Mouse (Mus musculus): ENCODE results near the gene Mllt6. TPM values are rescaled to one million over a fixed set of nuclear protein-coding genes. Genes with fewer than 3 reads are reported as not detected.

Gene Mllt6
- polyA plus RNA-seq, 2 experiments = 0.22 to 1.0 TPM

DNA sequence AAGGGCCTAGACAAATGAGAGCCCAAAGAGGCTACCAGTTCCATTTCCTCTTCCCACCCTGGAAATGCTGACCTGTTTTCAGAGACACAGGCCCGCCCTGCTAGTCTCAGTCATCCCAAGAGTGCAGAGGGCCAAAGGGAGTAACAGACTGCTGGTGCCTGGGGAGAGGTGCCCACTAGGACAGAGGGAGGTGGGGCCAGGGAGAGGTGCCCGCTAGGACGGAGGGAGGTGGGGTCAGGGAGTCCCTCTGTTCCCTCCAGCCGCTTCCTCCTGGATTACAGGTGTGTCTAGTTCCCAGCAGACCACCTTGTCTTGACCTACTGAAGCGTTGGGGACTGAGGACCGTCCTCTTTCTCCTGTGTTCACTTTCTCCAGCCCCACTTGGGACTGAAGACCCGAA, 21.6 kb downstream of the Mllt6 start:
- Histone ChIP-seq H3K4me3 (ENCODE audit: insufficient read depth in 1 of 2, low read depth in 2 of 2, low read length in 2 of 2) (no peak overlapping the region), H3K4me1 (replicated peaks; ENCODE audit: control insufficient read depth in 2 of 2, insufficient read depth in 2 of 2, low read length in 1 of 2) (peaks cover 0 to 6% of the 10 kb centered on the region in 2 experiments; a peak in 1 of 4 replicates), H3K4me2 (ENCODE audit: low read depth) (no peak overlapping the region), H3K27me3 (ENCODE audit: control insufficient read depth, insufficient read depth, low read length) (no peaks in the 10 kb centered on the region), H3K9me3 (ENCODE audit: control insufficient read depth, low read length) (no peaks in the 10 kb centered on the region), H3K36me3 (replicated peaks; ENCODE audit: control insufficient read depth, insufficient read depth, low read depth) (no peaks in the 10 kb centered on the region), H3K27ac (no peak overlapping the region), H3K9ac (replicated peaks) (no peak overlapping the region)
- DNase-seq (ENCODE audit: low read depth in 3 of 3, low spot score in 3 of 3) (no peak), ATAC-seq (ENCODE audit: insufficient read depth) (no peak)
- 44% methylated on average over 7 of the region's 7 CpGs for WGBS (ENCODE audit: insufficient replicate concordance)
- TF ChIP-seq EP300 (IDR thresholded peaks at IDR 0.05; ENCODE audit: low read depth) (no peak), CTCF (IDR thresholded peaks at IDR 0.05; ENCODE audit: low read depth) (no peak)

DNA sequence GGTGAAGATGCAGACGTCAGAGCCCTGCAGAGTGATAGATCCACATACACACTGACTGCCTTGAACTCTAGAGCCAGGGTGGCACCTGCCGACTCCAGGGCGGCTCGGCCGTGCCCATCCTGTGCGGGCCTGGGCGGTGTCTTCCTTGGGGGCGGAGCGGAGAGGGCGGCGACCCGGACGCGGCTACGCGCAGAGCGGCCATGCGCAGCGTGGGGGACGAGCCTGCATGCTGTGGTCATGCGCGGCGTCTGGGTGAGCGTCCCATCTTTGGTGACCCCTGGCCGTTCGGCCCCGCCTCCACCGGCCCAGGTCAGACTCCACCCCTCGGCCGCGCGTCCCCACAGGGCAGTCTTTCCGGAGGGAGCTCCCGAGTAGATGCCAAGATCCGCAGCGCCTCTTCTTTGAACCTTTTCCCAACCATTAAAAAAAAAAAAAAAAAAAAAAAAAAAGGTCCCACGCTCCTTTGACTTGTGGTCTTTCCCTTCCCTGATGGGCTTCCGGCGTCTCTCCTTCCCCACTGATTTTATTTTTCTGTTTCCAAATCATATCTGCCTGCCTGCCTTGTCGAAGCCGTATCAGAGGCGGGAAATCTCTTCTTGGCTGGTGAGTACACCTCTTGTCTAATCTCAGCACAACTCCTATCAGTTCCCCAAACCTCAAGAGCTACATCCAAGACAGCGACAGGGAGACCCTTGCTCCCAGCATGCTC, 22.6 kb downstream of the Mllt6 start, which contains the start of gene Cisd3:
Cisd3 (plus strand) TSS at position 214 of the 709 bp plus-strand sequence.
- peak within 1 kb of the TSS; percentile 25 for H3K4me2 ChIP-seq (ENCODE audit: low read depth)
- no peaks in the 10 kb centered on the region for H3K9me3 ChIP-seq (ENCODE audit: control insufficient read depth, low read length)
- H3K27me3 ChIP-seq (ENCODE audit: control insufficient read depth, insufficient read depth, low read length) = no peaks in the 10 kb centered on the region
- DNase-seq (ENCODE audit: low read depth in 3 of 3, low spot score in 3 of 3) (peak in 2 of 3 experiments; percentile 39 to 41), ATAC-seq (ENCODE audit: insufficient read depth) (peak; percentile 79)
- peaks cover 0 to 6% of the 10 kb centered on the region in 2 experiments; a peak in 1 of 4 replicates for H3K4me1 ChIP-seq (replicated peaks; ENCODE audit: control insufficient read depth in 2 of 2, insufficient read depth in 2 of 2, low read length in 1 of 2)
- no peak within 1 kb of the TSS for H3K27ac ChIP-seq
- peak within 1 kb of the TSS; percentile 8 to 47 for H3K4me3 ChIP-seq (ENCODE audit: insufficient read depth in 1 of 2, low read depth in 2 of 2, low read length in 2 of 2)
- WGBS (ENCODE audit: insufficient replicate concordance) = under 1% methylated on average over 43 of the region's 43 CpGs
- H3K36me3 ChIP-seq (replicated peaks; ENCODE audit: control insufficient read depth, insufficient read depth, low read depth) = no peaks in the 10 kb centered on the region
- no peak for TF ChIP-seq CTCF (IDR thresholded peaks at IDR 0.05; ENCODE audit: low read depth)
- no peak for TF ChIP-seq EP300 (IDR thresholded peaks at IDR 0.05; ENCODE audit: low read depth)
- H3K9ac ChIP-seq (replicated peaks) = no peak within 1 kb of the TSS

GRCm38 (mm10) chr11:97686322-97686908, 23.2 kb downstream of the Mllt6 start:
- Histone ChIP-seq H3K36me3 (replicated peaks; ENCODE audit: control insufficient read depth, insufficient read depth, low read depth) (no peaks in the 10 kb centered on the region), H3K9ac (replicated peaks) (no peak overlapping the region), H3K4me1 (replicated peaks; ENCODE audit: control insufficient read depth in 2 of 2, insufficient read depth in 2 of 2, low read length in 1 of 2) (peaks cover 0 to 6% of the 10 kb centered on the region in 2 experiments; a peak in 1 of 4 replicates), H3K27me3 (ENCODE audit: control insufficient read depth, insufficient read depth, low read length) (no peaks in the 10 kb centered on the region), H3K27ac (no peak overlapping the region), H3K4me3 (ENCODE audit: insufficient read depth in 1 of 2, low read depth in 2 of 2, low read length in 2 of 2) (peak overlapping the region; percentile 8 to 24; a peak in 2 of 4 replicates), H3K9me3 (ENCODE audit: control insufficient read depth, low read length) (no peaks in the 10 kb centered on the region), H3K4me2 (ENCODE audit: low read depth) (peak overlapping the region; percentile 25)
- TF ChIP-seq CTCF (IDR thresholded peaks at IDR 0.05; ENCODE audit: low read depth) (no peak), EP300 (IDR thresholded peaks at IDR 0.05; ENCODE audit: low read depth) (no peak)
- no peak for ATAC-seq (ENCODE audit: insufficient read depth)
- WGBS (ENCODE audit: insufficient replicate concordance) = 72% methylated on average over 11 of the region's 11 CpGs
- DNase-seq (ENCODE audit: low read depth in 3 of 3, low spot score in 3 of 3) = no peak

DNA sequence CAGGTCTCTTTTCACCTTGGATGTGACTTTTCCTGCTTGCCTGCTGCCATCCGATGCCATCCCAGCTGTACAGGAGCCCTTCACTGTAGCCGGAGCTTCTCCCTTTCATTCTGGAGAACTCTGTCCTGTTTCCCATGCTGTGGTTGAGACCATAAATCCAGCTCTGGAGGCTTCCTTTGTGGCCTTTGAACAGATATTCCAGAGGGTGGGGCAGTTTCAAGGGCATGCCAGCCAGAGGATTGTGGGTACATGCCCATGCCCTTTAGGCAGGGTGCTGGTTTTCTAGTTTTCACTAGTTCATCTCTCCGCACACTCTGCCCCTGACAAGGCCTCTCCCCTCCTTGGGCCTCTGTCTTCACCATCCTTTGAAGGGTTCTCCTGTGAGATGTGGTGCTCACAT, 23.8 kb downstream of the Mllt6 start:
- TF ChIP-seq EP300 (IDR thresholded peaks at IDR 0.05; ENCODE audit: low read depth) (no peak), CTCF (IDR thresholded peaks at IDR 0.05; ENCODE audit: low read depth) (no peak)
- Histone ChIP-seq H3K27me3 (ENCODE audit: control insufficient read depth, insufficient read depth, low read length) (no peaks in the 10 kb centered on the region), H3K27ac (no peak overlapping the region), H3K4me2 (ENCODE audit: low read depth) (no peak overlapping the region), H3K36me3 (replicated peaks; ENCODE audit: control insufficient read depth, insufficient read depth, low read depth) (no peaks in the 10 kb centered on the region), H3K9me3 (ENCODE audit: control insufficient read depth, low read length) (no peaks in the 10 kb centered on the region), H3K9ac (replicated peaks) (no peak overlapping the region), H3K4me3 (ENCODE audit: insufficient read depth in 1 of 2, low read depth in 2 of 2, low read length in 2 of 2) (no peak overlapping the region), H3K4me1 (replicated peaks; ENCODE audit: control insufficient read depth in 2 of 2, insufficient read depth in 2 of 2, low read length in 1 of 2) (peaks cover 0 to 6% of the 10 kb centered on the region in 2 experiments; a peak in 1 of 4 replicates)
- DNase-seq (ENCODE audit: low read depth in 3 of 3, low spot score in 3 of 3) (no peak), ATAC-seq (ENCODE audit: insufficient read depth) (no peak)
- WGBS (ENCODE audit: insufficient replicate concordance) = 75% methylated on average over 3 of the region's 3 CpGs

DNA sequence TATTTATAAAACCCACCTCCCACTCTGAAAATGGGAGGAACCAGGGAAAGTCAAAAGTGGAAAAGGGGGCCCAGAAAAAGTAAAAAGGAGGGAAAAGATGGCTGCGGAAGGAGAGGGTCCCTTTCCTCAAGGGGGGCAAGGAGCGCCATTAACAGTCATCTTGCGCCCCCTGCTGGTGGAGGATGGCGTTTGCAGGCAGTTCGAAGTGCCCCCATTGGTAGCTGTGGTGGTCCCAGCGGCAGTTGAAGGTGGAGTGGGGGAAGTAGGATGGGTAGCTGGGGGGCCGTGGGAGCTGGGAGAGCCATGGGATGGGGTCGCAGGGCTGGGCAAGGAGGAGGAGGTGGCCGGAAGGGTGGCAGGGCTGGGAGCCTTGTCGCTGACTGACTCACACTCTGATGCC, 26.6 kb downstream of the Mllt6 start:
- Histone ChIP-seq H3K4me1 (replicated peaks; ENCODE audit: control insufficient read depth in 2 of 2, insufficient read depth in 2 of 2, low read length in 1 of 2) (peaks cover 0 to 6% of the 10 kb centered on the region in 2 experiments; a peak in 1 of 4 replicates), H3K4me2 (ENCODE audit: low read depth) (no peak overlapping the region), H3K27me3 (ENCODE audit: control insufficient read depth, insufficient read depth, low read length) (no peaks in the 10 kb centered on the region), H3K9me3 (ENCODE audit: control insufficient read depth, low read length) (no peaks in the 10 kb centered on the region), H3K36me3 (replicated peaks; ENCODE audit: control insufficient read depth, insufficient read depth, low read depth) (no peaks in the 10 kb centered on the region), H3K4me3 (ENCODE audit: insufficient read depth in 1 of 2, low read depth in 2 of 2, low read length in 2 of 2) (no peak overlapping the region), H3K9ac (replicated peaks) (no peak overlapping the region), H3K27ac (no peak overlapping the region)
- TF ChIP-seq EP300 (IDR thresholded peaks at IDR 0.05; ENCODE audit: low read depth) = no peak
- TF ChIP-seq CTCF (IDR thresholded peaks at IDR 0.05; ENCODE audit: low read depth) = peak; percentile 97
- DNase-seq (ENCODE audit: low read depth in 3 of 3, low spot score in 3 of 3) = no peak
- ATAC-seq (ENCODE audit: insufficient read depth) = no peak
- WGBS (ENCODE audit: insufficient replicate concordance) = 22% methylated on average over 10 of the region's 10 CpGs

All from liver, embryonic 14.5 days (tissue).